Mouse (Mus musculus) adrenal gland, postnatal 4 days (tissue): ENCODE measurements at regions not wholly inside any gene's neighbourhood (a gene's known extent, or its start where the extent isn't known, plus 50 kb on each side); places are given as distances from the start of the nearest gene placed in this dataset.
"Not testable (repeated sequence)": the region's sequence is repeated elsewhere in the genome, so short reads cannot be mapped to it uniquely, and the experiment has no call there.

Experiments
- DNase-seq, 2 experiments: peaks; one replicate each; pipeline ENCODE4 v3.0.0; 2021 to 2022; ENCODE audit warnings: low spot score in 2 of 2, mixed read lengths in 2 of 2

GRCm38 (mm10) chr2:166476953-166477352 lies 236.7 kb downstream of the Prex1 start:
- DNase-seq, result no peak

DNA sequence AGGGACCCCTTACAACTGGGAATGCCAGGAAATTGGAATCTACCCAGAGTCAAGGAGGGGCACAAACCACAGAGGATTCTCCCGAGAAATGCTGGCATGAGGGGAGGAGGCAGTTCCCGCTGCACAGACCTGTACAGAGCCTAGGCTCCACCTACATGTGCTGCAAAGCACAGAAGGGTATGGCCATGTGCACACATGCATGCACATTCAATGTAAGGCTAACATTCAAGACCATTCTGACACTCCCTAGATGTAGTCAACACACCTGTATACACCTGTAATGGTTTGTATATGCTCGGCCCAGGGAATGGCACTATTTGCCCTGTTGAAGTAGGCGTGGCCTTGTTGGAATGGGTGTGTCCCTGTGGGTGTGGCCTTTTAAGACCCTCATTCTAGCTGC lies 238.0 kb downstream of the Prex1 start:
- no peak for DNase-seq

DNA sequence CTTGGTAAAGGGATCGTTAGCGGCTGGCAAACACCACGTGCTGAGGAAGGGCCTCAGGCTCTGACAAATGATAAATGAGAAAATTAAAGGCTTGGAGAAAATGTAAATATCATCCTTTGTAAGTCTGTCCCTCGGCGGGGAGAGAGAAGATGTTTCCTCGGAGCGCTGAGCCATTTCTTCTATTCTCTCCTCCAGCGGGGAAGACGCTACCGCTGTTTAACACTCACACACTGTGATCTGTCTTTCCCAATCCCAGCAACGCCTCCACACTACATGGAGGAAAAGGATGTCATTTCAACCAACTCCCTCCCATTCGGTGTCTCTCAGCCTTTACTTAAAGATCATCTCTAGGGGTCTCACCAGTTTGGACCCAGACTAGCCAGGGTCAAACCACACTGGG lies 239.0 kb downstream of the Prex1 start:
- DNase-seq, result no peak

- DNase-seq, result no peak
Observed at GRCm38 (mm10) chr2:166471257-166471753, 242.3 kb downstream of the Prex1 start.

- DNase-seq, result no peak
Observed at GRCm38 (mm10) chr2:166469046-166469593, 244.5 kb downstream of the Prex1 start.

- no peak for DNase-seq
Observed at GRCm38 (mm10) chr2:166467137-166467536, 246.5 kb downstream of the Prex1 start.

GRCm38 (mm10) chr2:166465531-166465930 lies 248.1 kb downstream of the Prex1 start:
- no peak for DNase-seq

DNA sequence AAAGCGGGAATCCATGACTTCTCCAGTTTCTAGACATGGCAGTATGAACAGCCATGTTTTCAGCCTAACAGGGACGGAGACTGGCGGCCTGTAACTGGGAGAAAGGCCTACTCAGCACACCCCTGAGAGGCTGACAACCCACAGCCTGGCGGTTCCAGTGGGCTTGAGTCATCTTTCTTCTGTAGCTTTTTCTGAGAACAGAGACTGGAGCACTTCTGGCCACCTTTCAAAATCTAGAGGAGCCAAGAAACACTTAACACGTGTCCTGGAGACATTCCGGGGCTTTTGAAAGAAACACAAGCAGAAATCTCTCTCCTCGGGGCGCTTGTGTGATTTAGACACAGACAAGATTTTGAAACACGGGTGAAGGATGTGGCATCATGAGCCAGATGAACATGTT lies 250.1 kb downstream of the Prex1 start:
- no peak for DNase-seq

GRCm38 (mm10) chr2:166461956-166462355 lies 251.7 kb downstream of the Prex1 start:
- no peak for DNase-seq

GRCm38 (mm10) chr2:166461103-166461502 lies 252.5 kb downstream of the Prex1 start:
- DNase-seq, result no peak

GRCm38 (mm10) chr2:166459955-166460354 lies 253.7 kb downstream of the Prex1 start:
- DNase-seq, result no peak

GRCm38 (mm10) chr2:166458953-166459352 lies 254.7 kb downstream of the Prex1 start:
- DNase-seq, result no peak

DNA sequence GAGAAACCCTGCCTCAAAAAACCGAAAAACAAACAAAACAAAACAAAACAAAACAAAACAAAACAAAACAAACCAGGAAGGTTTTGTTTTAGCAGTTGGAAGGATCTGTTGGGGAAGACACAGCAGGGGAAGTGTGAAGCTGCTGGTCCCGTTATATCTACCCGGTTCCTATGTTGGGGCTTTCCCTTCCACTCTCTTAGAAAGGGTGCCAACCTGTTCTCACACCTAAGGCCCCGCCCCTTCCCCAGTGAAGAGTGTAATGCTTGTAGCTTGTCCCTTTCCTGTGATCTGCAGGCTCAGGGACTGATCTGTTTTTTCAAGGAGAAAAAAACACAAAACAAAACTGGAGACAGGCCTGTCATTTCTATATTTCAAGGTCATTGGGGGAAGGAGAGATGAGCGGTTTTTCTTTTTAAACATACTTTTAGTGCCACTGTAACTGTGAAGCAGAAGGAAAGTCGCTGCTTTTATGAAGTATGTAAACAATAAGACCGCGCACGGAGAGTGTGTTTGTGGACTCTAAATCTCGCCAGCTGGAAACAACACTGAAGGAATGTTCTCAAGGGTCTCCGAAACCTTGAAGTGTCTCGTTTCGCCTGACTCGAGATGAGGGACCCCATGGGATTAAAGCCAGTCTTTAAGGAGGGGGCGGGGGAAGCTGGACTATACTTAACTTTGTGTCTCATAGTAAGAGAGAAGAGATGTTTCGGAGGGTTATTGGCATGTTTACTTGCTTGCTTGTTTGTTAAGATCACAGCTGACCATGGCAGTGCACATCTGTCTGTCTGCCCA lies 256.1 kb downstream of the Prex1 start:
- no peak for DNase-seq

DNA sequence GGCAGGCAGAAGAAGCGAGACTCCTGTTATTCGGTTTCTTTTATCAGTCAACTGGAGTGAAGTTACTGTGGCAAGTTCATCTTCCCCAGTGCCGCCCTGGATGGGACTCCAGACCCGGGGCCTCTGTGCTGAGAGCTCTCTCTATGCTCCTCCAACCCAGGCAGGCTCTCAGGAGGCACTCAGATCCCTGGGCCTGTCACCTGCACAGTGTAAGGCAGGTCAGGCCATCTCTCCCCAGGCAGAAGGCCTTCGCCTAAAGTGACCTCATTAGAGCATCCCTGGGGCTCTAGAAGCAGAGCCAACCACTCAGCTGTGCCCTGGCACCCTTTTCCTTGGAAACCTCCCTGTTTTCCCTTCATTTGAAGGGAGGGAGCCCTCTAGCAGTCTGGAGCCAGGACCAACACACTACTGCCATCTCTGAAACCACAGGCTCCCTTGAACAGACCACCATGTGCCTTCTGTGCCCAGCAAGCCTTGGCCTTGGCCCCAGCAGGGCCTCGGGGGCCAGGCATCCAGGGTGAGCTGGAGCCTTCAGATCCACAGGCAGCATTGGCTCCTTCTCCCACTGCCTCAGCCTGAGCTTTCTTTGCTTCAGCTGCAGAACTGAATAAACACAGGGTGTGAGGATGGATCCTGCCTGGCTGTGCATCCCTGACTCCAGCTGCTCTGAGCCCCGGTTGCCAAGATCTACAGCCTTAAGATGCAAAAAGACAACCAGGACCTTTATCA lies 259.3 kb downstream of the Prex1 start:
- not testable (repeated sequence) for DNase-seq

DNA sequence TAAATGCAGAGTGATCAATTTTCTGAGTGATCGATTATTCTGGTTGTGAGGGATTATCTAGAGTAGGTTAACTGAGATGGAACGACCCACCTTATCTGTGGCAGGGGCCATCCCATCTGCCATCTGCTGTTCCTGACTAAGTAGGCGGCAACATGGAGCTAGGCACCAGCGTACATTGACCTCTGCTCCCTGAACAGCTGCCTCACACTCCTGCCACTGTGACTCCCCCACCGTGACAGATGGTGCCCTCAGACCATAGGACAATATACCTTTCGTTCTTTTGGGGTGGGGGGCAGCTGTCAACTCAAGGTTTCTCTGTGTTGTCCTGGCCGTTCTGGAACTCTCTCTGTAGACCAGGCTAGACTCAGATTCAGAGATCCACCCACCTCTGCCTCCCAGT lies 262.7 kb downstream of the Prex1 start:
- DNase-seq, result no peak

GRCm38 (mm10) chr2:166450380-166450779 lies 263.3 kb downstream of the Prex1 start:
- no peak for DNase-seq

GRCm38 (mm10) chr2:166448724-166449123 lies 264.9 kb downstream of the Prex1 start:
- DNase-seq, result no peak

DNA sequence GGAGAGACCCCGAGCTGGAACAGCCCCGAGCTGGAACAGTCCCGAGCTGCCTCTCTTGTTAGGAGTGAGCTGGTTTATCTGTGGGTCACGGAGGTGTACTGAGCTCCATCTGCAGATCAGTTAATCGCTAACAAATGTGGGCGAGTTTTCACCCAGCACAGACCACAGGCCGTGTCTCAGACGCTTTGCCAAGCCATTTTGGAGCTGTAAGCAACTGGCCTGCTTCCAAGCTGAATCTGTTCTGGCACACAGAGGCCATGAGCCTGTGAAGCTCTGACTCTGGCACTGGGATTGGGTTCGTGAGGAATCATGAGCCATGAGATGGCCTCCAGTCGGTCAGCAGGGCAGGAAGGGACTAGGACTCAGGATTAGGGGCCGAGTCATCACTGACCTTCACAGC lies 265.5 kb downstream of the Prex1 start:
- peak in 1 of 2 experiments; percentile 38 for DNase-seq

DNA sequence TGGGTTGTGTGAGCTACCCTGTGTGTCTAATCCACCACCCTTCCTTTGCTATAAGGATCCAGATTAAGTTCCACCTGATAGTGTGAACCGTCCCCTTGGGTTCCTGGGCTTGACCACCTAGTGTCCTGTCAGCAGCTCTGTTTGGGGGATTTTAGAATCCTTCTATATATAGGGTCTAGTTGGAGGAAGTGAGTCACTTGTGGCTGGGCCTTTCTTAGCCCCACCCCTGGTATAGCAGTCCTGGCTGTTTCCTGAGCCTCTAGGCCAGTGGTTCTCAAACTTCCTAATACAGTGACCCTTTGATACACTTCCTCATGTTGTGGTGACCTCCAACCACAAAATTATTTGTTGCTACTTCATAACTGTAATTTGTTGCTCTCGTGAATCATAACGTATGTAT lies 267.1 kb downstream of the Prex1 start:
- DNase-seq, result no peak

- DNase-seq, result not testable (repeated sequence)
Observed at GRCm38 (mm10) chr2:166445824-166446223, 267.8 kb downstream of the Prex1 start.

GRCm38 (mm10) chr2:166442997-166443396 lies 270.6 kb downstream of the Prex1 start:
- DNase-seq, result no peak
